Mouse (Mus musculus) hematopoietic multipotent progenitor cell, adult 10-12 weeks (in vitro differentiated cells): ENCODE data around the gene Egfem1. TPM values are rescaled to one million over a fixed set of nuclear protein-coding genes. Genes with fewer than 3 reads are reported as not detected.

ENCODE experiments used
- polyA plus RNA-seq: library from polyadenylated mRNA; stranded (reverse); fragments of >175 nt; gene quantifications from 2 replicates; pipeline ENCODE4 v1.2.3, GENCODE M21; 2012; ENCODE audit warnings: low replicate concordance

Gene Egfem1
- polyA plus RNA-seq: 0.12 TPM in 1 of 2 replicates, not detected in the other

DNA sequence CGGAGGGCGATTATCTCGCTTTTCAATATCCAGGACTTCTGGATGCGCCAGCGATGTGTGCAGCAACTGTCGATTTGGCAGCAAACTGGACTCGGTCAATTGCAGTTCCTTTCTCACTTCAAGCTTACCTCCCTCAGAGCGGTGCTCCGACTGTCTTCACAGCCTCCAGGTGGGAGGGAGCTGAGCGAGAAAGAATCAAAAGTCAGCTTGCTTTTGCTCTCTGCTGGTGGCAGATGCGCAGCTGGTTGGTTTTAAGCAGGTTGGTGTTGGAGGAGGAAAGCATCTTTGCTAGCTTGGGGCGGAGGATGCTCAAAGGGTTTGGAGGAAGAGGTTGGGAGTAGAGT lies at the start of gene Egfem1:
TSS of gene Egfem1 (plus strand) at position 72 of the 344 bp plus-strand sequence.

Other genes starting within 250 kb of the Egfem1 start
- not detected in 2 replicates for gene Gm1527, start 189.4 kb upstream of the Egfem1 start, polyA plus RNA-seq